Mouse (Mus musculus): Measurements from ENCODE around the gene Tbc1d25. TPM values are rescaled to one million over a fixed set of nuclear protein-coding genes. Genes with fewer than 3 reads are reported as not detected.

Tbc1d25 gene
- polyA plus RNA-seq (2016; fragmentation: Nextera tagmentation; extraction: Ambion mirVana), result 13.5 and 14.3 TPM in 2 replicates

DNA sequence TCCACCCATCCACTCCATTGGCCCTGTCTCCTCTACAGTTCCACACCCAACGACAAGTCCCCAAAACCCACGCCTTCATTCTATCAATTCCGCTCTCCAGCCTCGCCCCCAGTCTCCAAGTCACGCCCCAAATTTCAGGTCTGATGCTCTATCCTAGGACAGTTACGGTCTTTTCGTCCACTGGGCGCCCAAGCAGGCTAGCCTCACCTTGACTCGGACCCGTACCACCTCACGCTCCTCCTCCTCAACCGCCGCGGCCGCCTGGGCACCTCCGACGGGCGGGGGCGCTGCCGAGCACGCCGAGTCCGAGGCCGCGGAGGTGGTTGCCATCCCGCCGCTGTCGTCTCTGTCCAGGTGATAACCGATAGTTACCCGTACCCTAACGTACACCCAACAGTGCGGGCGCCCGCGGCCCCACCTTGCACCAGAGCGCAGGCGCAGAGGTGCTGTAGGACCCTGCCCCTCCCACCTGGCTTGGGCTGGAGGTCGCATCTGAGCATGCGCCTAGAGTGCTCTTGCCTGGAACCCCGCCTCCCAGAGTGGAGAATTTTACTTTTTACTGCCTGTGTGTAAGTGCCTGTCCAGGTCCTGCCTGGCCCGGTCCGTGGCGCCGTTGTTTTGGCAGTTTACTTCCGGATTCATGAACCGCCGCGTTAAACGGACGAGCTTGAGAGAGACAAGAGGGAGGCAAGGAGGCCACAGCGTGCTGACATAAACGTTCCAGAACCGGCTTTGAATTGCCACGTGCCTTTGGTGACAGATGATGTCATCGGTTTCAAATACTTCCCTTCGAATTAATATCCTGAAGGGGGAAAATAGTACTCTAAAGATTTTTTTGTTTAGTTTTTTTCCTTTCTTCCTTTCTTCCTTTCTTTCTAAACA lies at the start of gene Tbc1d25:
Tbc1d25 (minus strand) TSS at position 678 of the 882 bp plus-strand sequence.
- peaks cover 4% of the 10 kb centered on the region; the same call in 1 of the 2 replicates for H3K4me1 ChIP-seq
- no peak within 1 kb of the TSS for H3K27ac ChIP-seq
- H3K4me2 ChIP-seq, result peak within 1 kb of the TSS; percentile 53
- no peaks in the 10 kb centered on the region; the same call in 1 of the 2 replicates for H3K36me3 ChIP-seq (replicated peaks)
- H3K9ac ChIP-seq, result peak within 1 kb of the TSS; percentile 53
- ATAC-seq (ENCODE audit: low FRiP score), result peak; percentile 93
- no peaks in the 10 kb centered on the region for H3K9me3 ChIP-seq
- peak within 1 kb of the TSS; percentile 55 for H3K4me3 ChIP-seq (replicated peaks)
- 14% methylated on average over 56 of the region's 56 CpGs for WGBS
- no peaks in the 10 kb centered on the region for H3K27me3 ChIP-seq

GRCm38 (mm10) chrX:8223473-8223872 lies 47.5 kb upstream of the Tbc1d25 start:
- Histone ChIP-seq H3K27ac (no peak overlapping the region), H3K9ac (no peak overlapping the region), H3K36me3 (replicated peaks) (no peaks in the 10 kb centered on the region), H3K9me3 (no peaks in the 10 kb centered on the region), H3K4me3 (replicated peaks) (no peak overlapping the region), H3K27me3 (no peaks in the 10 kb centered on the region), H3K4me2 (no peak overlapping the region), H3K4me1 (no peaks in the 10 kb centered on the region)
- WGBS, result 90% methylated on average over 7 of the region's 7 CpGs
- ATAC-seq (ENCODE audit: low FRiP score), result no peak

GRCm38 (mm10) chrX:8222678-8223421 lies 46.9 kb upstream of the Tbc1d25 start:
- Histone ChIP-seq H3K4me2 (no peak overlapping the region), H3K4me1 (no peaks in the 10 kb centered on the region), H3K9ac (no peak overlapping the region), H3K27me3 (no peaks in the 10 kb centered on the region), H3K9me3 (no peaks in the 10 kb centered on the region), H3K36me3 (replicated peaks) (no peaks in the 10 kb centered on the region), H3K27ac (no peak overlapping the region), H3K4me3 (replicated peaks) (no peak overlapping the region)
- no peak for ATAC-seq (ENCODE audit: low FRiP score)
- 49% methylated on average over 7 of the region's 7 CpGs for whole genome bisulfite sequencing

- no peak overlapping the region for H3K4me3 ChIP-seq (replicated peaks)
- no peak for ATAC-seq (ENCODE audit: low FRiP score)
- H3K27ac ChIP-seq, result no peak overlapping the region
- no peak overlapping the region for H3K9ac ChIP-seq
- H3K9me3 ChIP-seq, result no peaks in the 10 kb centered on the region
- no peaks in the 10 kb centered on the region for H3K27me3 ChIP-seq
- 88% methylated on average over 3 of the region's 3 CpGs for WGBS
- H3K4me2 ChIP-seq, result no peak overlapping the region
- H3K36me3 ChIP-seq (replicated peaks), result no peaks in the 10 kb centered on the region
- H3K4me1 ChIP-seq, result no peaks in the 10 kb centered on the region
These were observed 46.3 kb upstream of the Tbc1d25 start for GRCm38 (mm10) chrX:8222296-8222677.

DNA sequence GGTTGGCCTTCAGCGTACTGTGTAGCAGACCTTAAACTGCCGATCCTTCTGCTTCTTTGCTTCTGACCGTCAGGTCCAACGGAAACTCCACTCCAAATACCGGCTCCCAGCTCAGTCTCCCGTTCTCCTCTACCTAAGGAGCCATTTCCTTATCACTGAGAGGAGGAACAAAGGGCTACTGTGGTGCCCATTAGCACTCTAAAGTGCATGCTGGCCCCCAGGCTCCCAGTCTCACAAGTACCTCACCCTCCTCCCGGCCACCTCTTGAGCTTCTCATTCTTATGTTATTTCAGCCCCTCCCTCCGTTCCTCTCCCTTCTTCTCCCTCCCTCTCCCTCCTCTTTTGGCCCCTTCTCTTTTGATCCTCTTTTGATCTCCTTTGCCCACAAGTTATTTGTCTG lies 43.7 kb upstream of the Tbc1d25 start:
- Histone ChIP-seq H3K36me3 (replicated peaks) (no peaks in the 10 kb centered on the region), H3K9ac (no peak overlapping the region), H3K4me3 (replicated peaks) (no peak overlapping the region), H3K27ac (no peak overlapping the region), H3K9me3 (no peaks in the 10 kb centered on the region), H3K4me2 (no peak overlapping the region), H3K27me3 (no peaks in the 10 kb centered on the region), H3K4me1 (no peaks in the 10 kb centered on the region)
- ATAC-seq (ENCODE audit: low FRiP score), result no peak
- 32% methylated on average over 8 of the region's 8 CpGs for WGBS

DNA sequence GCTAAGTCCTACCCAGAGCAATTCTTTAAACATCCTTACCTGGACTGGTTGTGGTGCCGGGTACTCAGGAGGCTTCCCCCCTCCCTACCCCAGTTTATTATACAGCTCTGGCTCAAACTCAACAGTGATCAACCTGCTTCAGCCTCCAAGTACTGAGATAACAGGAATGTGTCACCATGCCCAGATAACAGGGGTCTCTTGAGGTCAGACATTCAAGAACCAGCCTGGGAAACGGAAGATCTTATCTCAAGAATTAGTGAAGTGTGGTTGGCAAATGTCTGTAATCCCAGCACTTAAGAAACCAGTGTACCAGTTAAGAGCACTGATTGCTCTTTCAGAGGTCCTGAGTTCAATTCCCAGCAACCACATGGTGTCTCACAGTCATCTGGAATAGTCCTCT lies 42.1 kb upstream of the Tbc1d25 start:
- Histone ChIP-seq H3K36me3 (replicated peaks) (no peaks in the 10 kb centered on the region), H3K9ac (no peak overlapping the region), H3K27me3 (no peaks in the 10 kb centered on the region), H3K4me1 (no peaks in the 10 kb centered on the region), H3K4me2 (no peak overlapping the region), H3K27ac (no peak overlapping the region), H3K9me3 (no peaks in the 10 kb centered on the region), H3K4me3 (replicated peaks) (no peak overlapping the region)
- ATAC-seq (ENCODE audit: low FRiP score), result no peak
- 73% methylated on average over 2 of the region's 2 CpGs for WGBS

GRCm38 (mm10) chrX:8217383-8217782 lies 41.4 kb upstream of the Tbc1d25 start:
- no peaks in the 10 kb centered on the region for H3K4me1 ChIP-seq
- no peak overlapping the region for H3K4me3 ChIP-seq (replicated peaks)
- 28% methylated on average over 6 of the region's 6 CpGs for WGBS
- ATAC-seq (ENCODE audit: low FRiP score), result no peak
- H3K27ac ChIP-seq, result no peak overlapping the region
- H3K9me3 ChIP-seq, result no peaks in the 10 kb centered on the region
- H3K36me3 ChIP-seq (replicated peaks), result no peaks in the 10 kb centered on the region
- no peak overlapping the region for H3K4me2 ChIP-seq
- no peak overlapping the region for H3K9ac ChIP-seq
- no peaks in the 10 kb centered on the region for H3K27me3 ChIP-seq

GRCm38 (mm10) chrX:8211490-8212207 lies 35.7 kb upstream of the Tbc1d25 start:
- H3K27ac ChIP-seq, result no peak overlapping the region
- no peak overlapping the region for H3K4me3 ChIP-seq (replicated peaks)
- no peaks in the 10 kb centered on the region for H3K4me1 ChIP-seq
- WGBS, result 80% methylated on average over 7 of the region's 7 CpGs
- no peak overlapping the region for H3K9ac ChIP-seq
- H3K4me2 ChIP-seq, result no peak overlapping the region
- no peaks in the 10 kb centered on the region for H3K36me3 ChIP-seq (replicated peaks)
- no peaks in the 10 kb centered on the region for H3K27me3 ChIP-seq
- ATAC-seq (ENCODE audit: low FRiP score), result no peak
- H3K9me3 ChIP-seq, result no peaks in the 10 kb centered on the region

- H3K27me3 ChIP-seq, result no peaks in the 10 kb centered on the region
- no peak for ATAC-seq (ENCODE audit: low FRiP score)
- no peak overlapping the region for H3K4me3 ChIP-seq (replicated peaks)
- no peaks in the 10 kb centered on the region for H3K36me3 ChIP-seq (replicated peaks)
- no peak overlapping the region for H3K27ac ChIP-seq
- H3K4me2 ChIP-seq, result no peak overlapping the region
- no peaks in the 10 kb centered on the region; the same call in 1 of the 2 replicates for H3K4me1 ChIP-seq
- H3K9ac ChIP-seq, result no peak overlapping the region
- H3K9me3 ChIP-seq, result no peaks in the 10 kb centered on the region
- 77% methylated on average over 2 of the region's 2 CpGs for WGBS
These were observed 33.7 kb upstream of the Tbc1d25 start for GRCm38 (mm10) chrX:8209720-8210119.

- H3K4me1 ChIP-seq, result no peaks in the 10 kb centered on the region; the same call in 1 of the 2 replicates
- no peak for ATAC-seq (ENCODE audit: low FRiP score)
- H3K36me3 ChIP-seq (replicated peaks), result no peaks in the 10 kb centered on the region
- no peaks in the 10 kb centered on the region for H3K9me3 ChIP-seq
- 26% methylated on average over 4 of the region's 4 CpGs for WGBS
- H3K4me2 ChIP-seq, result peak overlapping the region; percentile 57; the same call in 1 of the 2 replicates
- H3K27ac ChIP-seq, result no peak overlapping the region
- no peak overlapping the region for H3K9ac ChIP-seq
- no peak overlapping the region for H3K4me3 ChIP-seq (replicated peaks)
- no peaks in the 10 kb centered on the region for H3K27me3 ChIP-seq
These were observed 31.2 kb upstream of the Tbc1d25 start for GRCm38 (mm10) chrX:8207224-8207623.

- Histone ChIP-seq H3K27me3 (no peaks in the 10 kb centered on the region), H3K9me3 (no peaks in the 10 kb centered on the region), H3K4me2 (peak overlapping the region; percentile 57), H3K4me1 (no peaks in the 10 kb centered on the region; the same call in 1 of the 2 replicates), H3K4me3 (replicated peaks) (peak overlapping the region; percentile 51), H3K36me3 (replicated peaks) (no peaks in the 10 kb centered on the region), H3K27ac (no peak overlapping the region), H3K9ac (no peak overlapping the region)
- peak; percentile 42; the same call in 1 of the 2 replicates for ATAC-seq (ENCODE audit: low FRiP score)
- WGBS, result 21% methylated on average over 11 of the region's 11 CpGs
These were observed 30.8 kb upstream of the Tbc1d25 start for GRCm38 (mm10) chrX:8206694-8207197.

Data from forebrain, embryonic 12.5 days (tissue).